Mouse (Mus musculus): Measurements from ENCODE around the gene Creb5.
A peak's percentile ranks its signal among the peaks of the same experiment; 100 is the strongest.

The Creb5 gene

GRCm38 (mm10) chr6:53491331-53491730 is 204.3 kb downstream of the Creb5 start:
- DNase-seq (ENCODE audit: low spot score): no peak

GRCm38 (mm10) chr6:53493864-53494263 is 206.8 kb downstream of the Creb5 start:
- no peak for DNase-seq (ENCODE audit: low spot score)

- DNase-seq (ENCODE audit: low spot score): no peak
Measured at GRCm38 (mm10) chr6:53495667-53496066, 208.6 kb downstream of the Creb5 start.

GRCm38 (mm10) chr6:53496325-53496753 is 209.3 kb downstream of the Creb5 start:
- no peak for DNase-seq (ENCODE audit: low spot score)

- no peak for DNase-seq (ENCODE audit: low spot score)
Measured at GRCm38 (mm10) chr6:53497904-53498536, 210.9 kb downstream of the Creb5 start.

GRCm38 (mm10) chr6:53499621-53500295 is 212.7 kb downstream of the Creb5 start:
- no peak for DNase-seq (ENCODE audit: low spot score)

GRCm38 (mm10) chr6:53501236-53501635 is 214.2 kb downstream of the Creb5 start:
- DNase-seq (ENCODE audit: low spot score): no peak

GRCm38 (mm10) chr6:53506947-53507564 is 220.0 kb downstream of the Creb5 start:
- no peak for DNase-seq (ENCODE audit: low spot score)

- no peak for DNase-seq (ENCODE audit: low spot score)
Measured at GRCm38 (mm10) chr6:53508847-53509494, 221.9 kb downstream of the Creb5 start.

GRCm38 (mm10) chr6:53510005-53510404 is 222.9 kb downstream of the Creb5 start:
- DNase-seq (ENCODE audit: low spot score): no peak

- no peak for DNase-seq (ENCODE audit: low spot score)
Measured at GRCm38 (mm10) chr6:53512226-53512625, 225.2 kb downstream of the Creb5 start.

GRCm38 (mm10) chr6:53513380-53513779 is 226.3 kb downstream of the Creb5 start:
- DNase-seq (ENCODE audit: low spot score): no peak

- DNase-seq (ENCODE audit: low spot score): no peak
Measured at GRCm38 (mm10) chr6:53514862-53515261, 227.8 kb downstream of the Creb5 start.

- DNase-seq (ENCODE audit: low spot score): no peak
Measured at GRCm38 (mm10) chr6:53515611-53516010, 228.5 kb downstream of the Creb5 start.

GRCm38 (mm10) chr6:53517371-53517945 is 230.4 kb downstream of the Creb5 start:
- peak; percentile 2 for DNase-seq (ENCODE audit: low spot score)

- no peak for DNase-seq (ENCODE audit: low spot score)
Measured at GRCm38 (mm10) chr6:53523743-53524497, 236.8 kb downstream of the Creb5 start.

- no peak for DNase-seq (ENCODE audit: low spot score)
Measured at GRCm38 (mm10) chr6:53526460-53526859, 239.4 kb downstream of the Creb5 start.

- no peak for DNase-seq (ENCODE audit: low spot score)
Measured at GRCm38 (mm10) chr6:53530742-53531141, 243.7 kb downstream of the Creb5 start.

GRCm38 (mm10) chr6:53531461-53531860 is 244.4 kb downstream of the Creb5 start:
- DNase-seq (ENCODE audit: low spot score): no peak

GRCm38 (mm10) chr6:53537530-53537929 is 250.5 kb downstream of the Creb5 start:
- no peak for DNase-seq (ENCODE audit: low spot score)

GRCm38 (mm10) chr6:53541798-53542197 is 254.7 kb downstream of the Creb5 start:
- DNase-seq (ENCODE audit: low spot score): no peak

GRCm38 (mm10) chr6:53545483-53545900 is 258.4 kb downstream of the Creb5 start:
- DNase-seq (ENCODE audit: low spot score): peak; percentile 42
